Mouse (Mus musculus) small intestine, adult 2 months (tissue): Measurements from ENCODE around the gene Ttc7b. TPM values are rescaled to one million over a fixed set of nuclear protein-coding genes. Genes with fewer than 3 reads are reported as not detected.
A peak's percentile ranks its signal among the peaks of the same experiment; 100 is the strongest.

Experiments used
- H3K27ac ChIP-seq: fragments of 200-500 bp; 2 replicates; pipeline ENCODE4 v1.5.1; 2012; ENCODE audit warnings: low read depth, low read length, control low read depth, inconsistent platforms; ENCODE audit not compliant: insufficient read depth
- H3K27me3 ChIP-seq: fragments of 200-500 bp; 2 replicates; pipeline ENCODE4 v1.6.1; 2012; ENCODE audit warnings: mild to moderate bottlenecking, moderate library complexity, low read length, inconsistent platforms; ENCODE audit not compliant: control insufficient read depth, insufficient read depth
- H3K36me3 ChIP-seq: fragments of 200-500 bp; 2 replicates; pipeline ENCODE4 v1.6.1; 2012; ENCODE audit warnings: mild to moderate bottlenecking, low read length, control low read depth, inconsistent platforms; ENCODE audit not compliant: control insufficient read depth, insufficient read depth
- H3K4me1 ChIP-seq: fragments of 200-500 bp; 2 replicates; pipeline ENCODE4 v1.6.1; 2012; ENCODE audit warnings: low read length, inconsistent platforms, mixed read lengths; ENCODE audit not compliant: control insufficient read depth, insufficient read depth, insufficient read length
- H3K4me3 ChIP-seq: fragments of 200-500 bp; 2 replicates; pipeline ENCODE4 v1.5.1; 2012; ENCODE audit warnings: low read depth, mild to moderate bottlenecking, control low read depth, inconsistent platforms, low read length, moderate library complexity
- CTCF ChIP-seq: fragments of 200-500 bp; IDR thresholded peaks from 2 replicates; pipeline ENCODE4 v1.5.1; 2012; ENCODE audit warnings: low read depth, mild to moderate bottlenecking, control low read depth, inconsistent platforms, low read length, moderate library complexity, mixed read lengths; ENCODE audit not compliant: insufficient replicate concordance, insufficient read length; ENCODE audit errors: extremely low read depth
- POLR2A ChIP-seq: fragments of 200-500 bp; IDR thresholded peaks from 2 replicates; pipeline ENCODE4 v1.6.1; 2012; ENCODE audit warnings: low read depth, mild to moderate bottlenecking, control low read depth, inconsistent platforms, low read length, moderate library complexity
- WGBS: fragments of 180-500 bp; shearing (Covaris S2); methylation state at CpG from one replicate; pipeline ENCODE4 v1.1.7; 2018; 5-methylcytosine and 5-hydroxymethylcytosine counted together
- polyA plus RNA-seq: library from polyadenylated mRNA; depleted of rRNA; stranded (reverse); fragments of >200 nt; gene quantifications from 2 replicates; pipeline ENCODE4 v1.2.3, GENCODE M21; 2012

Ttc7b gene
- polyA plus RNA-seq, 1 experiment, result 13.0 TPM

DNA sequence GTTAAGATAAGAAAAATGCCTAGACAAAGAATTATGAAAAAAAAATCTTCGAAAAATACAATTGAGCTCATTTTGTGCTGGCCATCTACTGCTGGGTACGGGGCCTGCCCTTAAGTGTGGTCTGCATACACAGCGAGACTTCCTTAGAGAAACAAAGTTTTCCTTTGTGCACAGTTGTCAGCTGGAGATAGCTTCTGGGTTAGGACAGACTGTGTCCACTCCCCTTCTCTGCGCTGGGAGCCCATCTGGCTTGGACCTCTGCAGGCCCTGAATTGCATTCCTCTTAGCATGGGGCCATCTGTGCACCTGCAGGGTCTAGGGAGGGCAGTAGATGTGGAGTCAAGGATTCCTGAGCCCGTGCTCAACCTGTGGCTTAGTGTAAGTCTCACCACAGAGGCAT is 165.1 kb downstream of the Ttc7b start:
- TF ChIP-seq CTCF (no peak), POLR2A (no peak)
- Histone ChIP-seq H3K36me3 (no peaks in the 10 kb centered on the region), H3K4me3 (no peak overlapping the region), H3K27me3 (no peaks in the 10 kb centered on the region), H3K4me1 (peaks cover 17% of the 10 kb centered on the region; the same call in 1 of the 2 replicates), H3K27ac (no peak overlapping the region)
- 92% methylated on average over 5 of the region's 5 CpGs for WGBS

DNA sequence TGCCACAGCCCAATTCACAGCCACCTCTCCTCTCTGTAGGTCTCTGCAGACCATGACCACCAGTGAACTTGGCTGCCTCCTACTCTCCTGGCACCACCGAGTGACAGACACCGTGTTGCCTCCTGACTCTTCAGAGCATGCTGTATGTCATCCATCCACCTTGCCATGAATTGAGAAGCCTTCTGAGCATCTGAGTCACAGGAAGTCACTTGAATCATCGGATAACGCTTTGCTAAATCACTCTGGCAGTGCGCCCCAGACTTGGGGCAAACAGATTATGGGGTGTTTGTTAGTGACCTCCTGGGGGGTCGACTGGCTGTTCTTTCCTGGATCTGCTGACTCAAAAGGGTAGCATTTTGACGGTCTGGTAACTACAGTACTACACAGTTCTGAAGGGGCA is 166.7 kb downstream of the Ttc7b start:
- no peak overlapping the region for H3K4me3 ChIP-seq
- no peak overlapping the region for H3K27ac ChIP-seq
- H3K4me1 ChIP-seq, result peaks cover 17% of the 10 kb centered on the region; the same call in 1 of the 2 replicates
- H3K27me3 ChIP-seq, result no peaks in the 10 kb centered on the region
- H3K36me3 ChIP-seq, result no peaks in the 10 kb centered on the region
- no peak for TF ChIP-seq CTCF
- no peak for TF ChIP-seq POLR2A
- WGBS, result 74% methylated on average over 7 of the region's 7 CpGs

GRCm38 (mm10) chr12:100353075-100353782 is 167.4 kb downstream of the Ttc7b start:
- peaks cover 17% of the 10 kb centered on the region; the same call in 1 of the 2 replicates for H3K4me1 ChIP-seq
- no peaks in the 10 kb centered on the region for H3K27me3 ChIP-seq
- H3K27ac ChIP-seq, result no peak overlapping the region
- TF ChIP-seq CTCF (no peak), POLR2A (no peak)
- 85% methylated on average over 16 of the region's 16 CpGs for WGBS
- no peaks in the 10 kb centered on the region for H3K36me3 ChIP-seq
- H3K4me3 ChIP-seq, result no peak overlapping the region

- Histone ChIP-seq H3K4me1 (peaks cover 7% of the 10 kb centered on the region; the same call in 1 of the 2 replicates), H3K36me3 (no peaks in the 10 kb centered on the region), H3K4me3 (no peak overlapping the region), H3K27me3 (no peaks in the 10 kb centered on the region), H3K27ac (no peak overlapping the region)
- WGBS, result 87% methylated on average over 6 of the region's 6 CpGs
- TF ChIP-seq CTCF (no peak), POLR2A (no peak)
Measured at GRCm38 (mm10) chr12:100352094-100352493, 168.5 kb downstream of the Ttc7b start.

GRCm38 (mm10) chr12:100343554-100343953 is 177.1 kb downstream of the Ttc7b start:
- peaks cover 3% of the 10 kb centered on the region; the same call in 1 of the 2 replicates for H3K4me1 ChIP-seq
- no peak overlapping the region for H3K4me3 ChIP-seq
- H3K27ac ChIP-seq, result no peak overlapping the region
- H3K36me3 ChIP-seq, result no peaks in the 10 kb centered on the region
- WGBS, result 48% methylated on average over 6 of the region's 6 CpGs
- TF ChIP-seq POLR2A (no peak), CTCF (no peak)
- H3K27me3 ChIP-seq, result no peaks in the 10 kb centered on the region

- Histone ChIP-seq H3K36me3 (no peaks in the 10 kb centered on the region), H3K4me3 (no peak overlapping the region), H3K27ac (no peak overlapping the region), H3K27me3 (no peaks in the 10 kb centered on the region), H3K4me1 (peaks cover 3% of the 10 kb centered on the region; the same call in 1 of the 2 replicates)
- WGBS, result 37% methylated on average over 7 of the region's 7 CpGs
- TF ChIP-seq CTCF, result no peak
- TF ChIP-seq POLR2A, result no peak
Measured at GRCm38 (mm10) chr12:100341614-100342013, 179.0 kb downstream of the Ttc7b start.

DNA sequence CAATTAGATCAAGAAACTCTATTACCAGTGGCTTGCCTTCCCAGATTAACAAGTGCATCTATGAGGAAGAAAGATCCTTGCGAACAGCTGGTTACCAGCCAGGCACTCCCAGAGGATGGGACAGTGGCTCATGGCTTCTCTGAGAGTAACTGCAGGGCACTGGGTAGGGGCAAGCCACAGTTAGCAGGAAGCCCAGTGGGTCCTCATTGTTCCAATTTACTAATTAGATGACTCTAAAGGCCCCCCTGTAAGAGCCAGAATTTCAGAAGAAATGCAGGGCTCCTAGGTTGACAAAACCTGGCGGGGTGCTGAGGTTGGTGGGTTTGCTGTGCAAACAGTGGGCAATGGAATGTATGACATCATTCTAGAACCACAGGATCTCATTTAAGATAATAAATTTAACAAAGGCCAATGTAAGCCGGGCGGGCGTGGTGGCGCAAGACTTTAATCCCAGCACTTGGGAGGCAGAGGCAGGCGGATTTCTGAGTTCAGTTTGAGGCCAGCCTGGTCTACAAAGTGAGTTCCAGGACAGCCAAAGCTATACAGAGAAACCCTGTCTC is 179.6 kb downstream of the Ttc7b start:
- Histone ChIP-seq H3K4me1 (peaks cover 3% of the 10 kb centered on the region; the same call in 1 of the 2 replicates), H3K27ac (no peak overlapping the region), H3K27me3 (no peaks in the 10 kb centered on the region), H3K36me3 (no peaks in the 10 kb centered on the region), H3K4me3 (no peak overlapping the region)
- TF ChIP-seq POLR2A, result no peak
- no peak for TF ChIP-seq CTCF
- 95% methylated on average over 7 of the region's 7 CpGs for WGBS

DNA sequence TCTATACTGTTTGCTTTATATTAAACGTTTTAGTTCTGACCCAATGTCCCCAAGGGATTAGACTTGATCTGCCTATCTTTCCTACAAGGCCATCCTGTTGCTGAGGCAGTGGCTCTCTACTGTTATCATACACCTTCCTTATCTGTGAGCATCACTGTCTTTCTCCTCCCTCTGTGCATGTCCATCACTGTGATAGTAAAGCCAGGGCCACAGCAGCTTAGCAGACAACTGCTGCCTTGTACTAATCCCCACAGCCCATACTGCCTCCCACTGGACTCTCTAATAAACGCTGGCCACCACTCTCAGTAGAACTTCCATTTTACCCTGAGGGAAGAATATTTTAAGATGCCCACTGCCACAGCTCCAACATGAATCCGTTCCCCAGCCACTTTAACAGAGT is 182.6 kb downstream of the Ttc7b start:
- Histone ChIP-seq H3K4me1 (peaks cover 3% of the 10 kb centered on the region; the same call in 1 of the 2 replicates), H3K36me3 (no peaks in the 10 kb centered on the region), H3K27ac (no peak overlapping the region), H3K4me3 (no peak overlapping the region), H3K27me3 (no peaks in the 10 kb centered on the region)
- WGBS, result 49% methylated on average over 3 of the region's 3 CpGs
- peak; percentile 19; the same call in 1 of the 2 replicates for TF ChIP-seq CTCF
- no peak for TF ChIP-seq POLR2A
